Mouse (Mus musculus) cortical plate, adult 2 months (tissue): ENCODE measurements around the gene Cdk15. TPM values are rescaled to one million over a fixed set of nuclear protein-coding genes. Genes with fewer than 3 reads are reported as not detected.

Experiments used
- H3K27ac ChIP-seq: fragments of 200-500 bp; 2 replicates; pipeline ENCODE4 v1.5.1; 2012; ENCODE audit warnings: low read length, control low read depth, inconsistent platforms; ENCODE audit not compliant: insufficient read depth
- H3K4me1 ChIP-seq: fragments of 200-500 bp; 2 replicates; pipeline ENCODE4 v1.6.1; 2011; ENCODE audit warnings: low read length; ENCODE audit not compliant: control insufficient read depth, insufficient read depth
- H3K4me3 ChIP-seq: fragments of 200-500 bp; 2 replicates; pipeline ENCODE4 v1.5.1; 2011; ENCODE audit warnings: mild to moderate bottlenecking, low read length, control low read depth; ENCODE audit not compliant: insufficient read depth
- CTCF ChIP-seq: fragments of 200-500 bp; IDR thresholded peaks from 2 replicates; pipeline ENCODE4 v1.5.1; 2011; ENCODE audit warnings: mild to moderate bottlenecking, control low read depth, low read length; ENCODE audit not compliant: insufficient read depth; ENCODE audit errors: extremely low read depth
- POLR2A ChIP-seq: fragments of 200-500 bp; IDR thresholded peaks from 2 replicates; pipeline ENCODE4 v1.6.1; 2011; ENCODE audit warnings: mild to moderate bottlenecking, low read length, control low read depth; ENCODE audit not compliant: insufficient read depth; ENCODE audit errors: extremely low read depth
- polyA plus RNA-seq: library from polyadenylated mRNA; depleted of rRNA; stranded (reverse); fragments of >200 nt; gene quantifications from 2 replicates; pipeline ENCODE4 v1.2.3, GENCODE M21; 2012

Gene Cdk15
- polyA plus RNA-seq, 1 experiment = 0.33 TPM

GRCm38 (mm10) chr1:59380926-59381325 is 124.2 kb downstream of the Cdk15 start:
- no peak overlapping the region for H3K27ac ChIP-seq
- H3K4me3 ChIP-seq = no peak overlapping the region
- TF ChIP-seq CTCF (no peak), POLR2A (no peak)
- no peaks in the 10 kb centered on the region for H3K4me1 ChIP-seq

DNA sequence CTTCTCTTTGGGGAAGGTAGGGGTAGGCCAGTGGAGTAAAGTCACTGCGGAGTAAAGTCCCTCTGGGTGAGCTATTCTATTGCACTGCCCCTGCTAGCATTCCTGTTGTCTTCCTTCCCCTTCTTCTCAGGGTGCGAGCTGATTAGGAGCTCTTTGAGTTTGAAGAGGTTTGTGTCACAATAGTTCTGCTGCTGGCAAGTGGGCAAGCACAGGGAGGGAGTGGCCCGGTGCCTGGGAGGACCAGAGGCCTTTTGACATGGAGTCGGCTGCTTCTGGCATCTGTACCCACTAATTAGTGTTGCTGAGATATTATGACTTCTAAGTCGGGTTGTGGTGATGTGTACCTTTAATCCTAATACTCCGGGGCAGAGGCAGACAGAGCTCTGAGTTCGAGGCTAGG is 124.8 kb downstream of the Cdk15 start:
- Histone ChIP-seq H3K4me1 (no peaks in the 10 kb centered on the region), H3K4me3 (no peak overlapping the region), H3K27ac (no peak overlapping the region)
- no peak for TF ChIP-seq CTCF
- TF ChIP-seq POLR2A = no peak

- Histone ChIP-seq H3K4me1 (no peaks in the 10 kb centered on the region), H3K4me3 (no peak overlapping the region), H3K27ac (no peak overlapping the region)
- TF ChIP-seq CTCF (no peak), POLR2A (no peak)
Measured at GRCm38 (mm10) chr1:59382516-59382915, 125.8 kb downstream of the Cdk15 start.

GRCm38 (mm10) chr1:59383049-59383610 is 126.4 kb downstream of the Cdk15 start:
- TF ChIP-seq POLR2A (no peak), CTCF (no peak)
- no peak overlapping the region for H3K27ac ChIP-seq
- H3K4me3 ChIP-seq = no peak overlapping the region
- peaks cover 2% of the 10 kb centered on the region; the same call in 1 of the 2 replicates for H3K4me1 ChIP-seq

DNA sequence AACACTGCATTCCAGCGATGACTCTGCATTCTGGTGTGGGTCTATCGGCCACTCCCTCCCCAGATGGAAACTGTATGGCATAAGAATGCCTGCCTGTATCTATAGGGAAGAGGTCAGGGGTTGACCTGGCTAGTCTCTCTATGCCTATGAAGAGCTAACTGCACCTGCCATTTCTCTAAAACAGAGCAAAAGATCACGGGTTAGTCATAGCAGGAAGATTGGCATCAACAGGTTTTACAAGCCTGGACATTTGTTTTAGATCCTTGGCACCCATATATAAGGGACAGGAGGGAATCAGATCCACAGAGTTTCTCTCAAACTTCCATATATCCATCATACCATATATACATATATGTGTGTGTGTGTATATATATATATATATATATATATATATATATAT is 127.7 kb downstream of the Cdk15 start:
- Histone ChIP-seq H3K27ac (no peak overlapping the region), H3K4me3 (no peak overlapping the region), H3K4me1 (peaks cover 2% of the 10 kb centered on the region; the same call in 1 of the 2 replicates)
- TF ChIP-seq CTCF (no peak), POLR2A (no peak)

DNA sequence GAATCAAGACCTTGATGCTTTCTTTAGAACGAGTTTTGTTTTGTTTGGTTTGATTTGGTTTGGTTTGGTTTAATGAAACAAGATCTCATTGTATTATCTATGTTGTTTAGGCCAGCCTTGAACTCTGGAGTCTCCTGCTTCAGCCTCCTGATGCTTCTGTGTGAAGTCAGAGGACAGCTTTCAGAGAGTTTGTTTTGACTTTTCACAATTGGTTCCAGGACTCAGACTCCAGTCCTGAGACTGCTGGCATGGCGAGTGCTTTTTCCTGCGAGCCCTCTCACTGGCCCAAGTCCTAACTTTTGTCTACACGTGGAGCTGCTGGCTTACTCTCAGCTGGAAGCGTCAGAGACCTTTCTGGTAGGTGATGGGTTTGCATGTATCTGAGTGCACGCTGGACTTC is 128.9 kb downstream of the Cdk15 start:
- TF ChIP-seq POLR2A (no peak), CTCF (no peak)
- H3K4me1 ChIP-seq = peaks cover 2% of the 10 kb centered on the region; the same call in 1 of the 2 replicates
- no peak overlapping the region for H3K27ac ChIP-seq
- no peak overlapping the region for H3K4me3 ChIP-seq

DNA sequence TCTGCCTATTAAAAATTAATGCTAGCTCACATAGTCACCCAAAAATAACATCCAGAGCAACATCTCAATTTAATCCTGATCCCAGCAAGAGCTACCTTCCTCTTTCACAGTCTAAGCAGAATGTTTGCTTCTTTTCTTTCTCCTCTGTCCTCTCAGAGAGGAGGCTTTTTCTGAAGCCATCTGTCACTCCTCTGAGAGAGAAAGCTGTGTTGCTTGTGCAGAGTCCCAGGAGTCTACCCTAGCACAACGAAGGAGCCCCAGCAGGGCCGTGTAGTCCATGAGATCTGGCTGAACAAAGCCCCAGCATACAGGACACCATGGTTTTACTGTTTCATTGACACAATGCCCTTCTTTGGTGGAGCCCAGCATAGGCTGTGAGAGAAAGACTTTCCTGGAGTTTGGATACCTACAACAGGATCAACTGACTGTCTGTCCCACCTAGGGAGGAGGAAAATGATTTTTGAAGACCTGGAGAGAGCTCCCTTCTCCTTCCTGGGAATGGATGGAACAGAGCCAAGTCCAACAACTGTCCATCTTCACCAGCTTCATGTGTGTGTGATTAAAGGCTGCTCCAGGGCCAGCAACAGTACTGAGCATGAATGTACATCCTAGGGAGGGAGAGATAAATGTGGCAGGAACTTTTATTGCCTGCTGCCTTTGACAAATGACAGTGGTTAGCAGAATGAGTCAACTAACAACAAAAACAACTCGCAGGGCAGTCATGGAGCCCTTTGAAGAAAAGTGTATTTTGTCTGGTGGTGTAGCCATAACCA is 131.0 kb downstream of the Cdk15 start:
- TF ChIP-seq POLR2A (no peak), CTCF (no peak)
- H3K4me1 ChIP-seq = peaks cover 2% of the 10 kb centered on the region; the same call in 1 of the 2 replicates
- no peak overlapping the region for H3K4me3 ChIP-seq
- H3K27ac ChIP-seq = no peak overlapping the region

GRCm38 (mm10) chr1:59389181-59389580 is 132.5 kb downstream of the Cdk15 start:
- no peak overlapping the region for H3K4me3 ChIP-seq
- no peak overlapping the region for H3K27ac ChIP-seq
- H3K4me1 ChIP-seq = peaks cover 2% of the 10 kb centered on the region; the same call in 1 of the 2 replicates
- no peak for TF ChIP-seq CTCF
- TF ChIP-seq POLR2A = no peak

DNA sequence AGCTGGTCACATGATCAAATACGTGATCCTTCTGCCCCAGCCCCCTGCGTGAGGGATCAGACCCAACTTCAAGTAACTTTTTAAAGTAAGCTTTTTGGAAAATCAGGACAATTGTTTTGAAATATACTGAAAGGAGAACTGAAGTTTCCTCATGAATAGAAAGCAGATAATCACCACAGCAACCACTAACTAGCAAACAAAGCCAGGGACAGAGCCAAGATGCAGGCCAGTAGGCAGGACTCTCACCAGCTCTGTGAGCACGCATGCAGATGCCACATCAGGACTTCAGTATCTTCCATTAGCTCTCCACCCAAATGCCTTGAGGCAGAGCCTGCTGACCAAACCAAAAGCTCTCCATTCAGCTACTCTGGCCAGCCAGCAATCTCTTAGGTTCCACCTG is 135.0 kb downstream of the Cdk15 start:
- peaks cover 2% of the 10 kb centered on the region; the same call in 1 of the 2 replicates for H3K4me1 ChIP-seq
- H3K27ac ChIP-seq = no peak overlapping the region
- H3K4me3 ChIP-seq = no peak overlapping the region
- TF ChIP-seq CTCF (no peak), POLR2A (no peak)

- no peak overlapping the region for H3K27ac ChIP-seq
- no peaks in the 10 kb centered on the region for H3K4me1 ChIP-seq
- TF ChIP-seq POLR2A = no peak
- no peak overlapping the region for H3K4me3 ChIP-seq
Measured at GRCm38 (mm10) chr1:59394072-59394471, 137.4 kb downstream of the Cdk15 start.
